Mouse (Mus musculus) monocyte, adult 2 months (primary cell): ENCODE measurements around the gene Prkca.

ENCODE experiments used
- DNase-seq, 2 experiments: peaks; one replicate each; pipeline ENCODE4 v3.0.0; 2022; ENCODE audit warnings: low spot score in 2 of 2, low read depth in 1 of 2

Gene Prkca

DNA sequence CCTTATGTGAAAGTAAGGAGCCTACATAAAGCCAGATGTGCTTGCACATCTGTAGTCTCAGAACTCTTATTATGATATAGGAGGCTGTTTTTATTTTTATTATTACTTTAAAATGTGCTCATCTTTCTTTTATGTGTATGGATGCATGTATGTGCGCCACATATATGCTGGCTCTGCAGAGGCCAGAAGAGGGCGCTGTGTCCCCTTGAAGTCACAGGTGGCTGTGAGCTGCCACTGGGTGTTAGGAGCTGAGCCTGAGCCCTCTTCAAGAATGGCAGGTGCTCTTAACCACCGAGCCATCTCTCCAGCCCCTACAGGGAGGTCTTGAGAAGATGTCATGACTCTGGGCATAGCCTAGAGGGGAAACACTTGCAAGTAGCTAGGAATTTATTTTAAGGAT, 452.4 kb downstream of the Prkca start:
- DNase-seq: no peak

DNA sequence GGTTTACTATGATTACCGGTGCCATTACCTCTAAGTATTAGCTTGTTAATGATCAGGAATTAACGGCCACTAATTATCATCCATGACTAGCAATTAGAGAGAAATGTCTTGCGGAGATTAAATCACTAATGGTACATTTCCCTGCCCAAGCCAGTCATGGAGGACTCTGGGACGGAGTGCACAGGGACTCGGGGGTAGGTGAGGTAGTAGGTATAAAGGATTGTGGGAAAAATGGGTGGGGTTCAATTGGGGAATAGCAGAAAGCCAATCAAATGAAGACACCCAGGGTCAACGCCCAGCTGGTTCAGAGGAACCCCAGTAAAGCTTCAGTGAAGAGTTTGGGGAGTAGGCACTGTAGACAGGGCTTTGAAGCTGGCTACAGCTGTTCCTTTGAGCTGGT, 456.4 kb downstream of the Prkca start:
- no peak for DNase-seq
